Mouse (Mus musculus): ENCODE measurements around the gene Plekhg6.

Gene Plekhg6

DNA sequence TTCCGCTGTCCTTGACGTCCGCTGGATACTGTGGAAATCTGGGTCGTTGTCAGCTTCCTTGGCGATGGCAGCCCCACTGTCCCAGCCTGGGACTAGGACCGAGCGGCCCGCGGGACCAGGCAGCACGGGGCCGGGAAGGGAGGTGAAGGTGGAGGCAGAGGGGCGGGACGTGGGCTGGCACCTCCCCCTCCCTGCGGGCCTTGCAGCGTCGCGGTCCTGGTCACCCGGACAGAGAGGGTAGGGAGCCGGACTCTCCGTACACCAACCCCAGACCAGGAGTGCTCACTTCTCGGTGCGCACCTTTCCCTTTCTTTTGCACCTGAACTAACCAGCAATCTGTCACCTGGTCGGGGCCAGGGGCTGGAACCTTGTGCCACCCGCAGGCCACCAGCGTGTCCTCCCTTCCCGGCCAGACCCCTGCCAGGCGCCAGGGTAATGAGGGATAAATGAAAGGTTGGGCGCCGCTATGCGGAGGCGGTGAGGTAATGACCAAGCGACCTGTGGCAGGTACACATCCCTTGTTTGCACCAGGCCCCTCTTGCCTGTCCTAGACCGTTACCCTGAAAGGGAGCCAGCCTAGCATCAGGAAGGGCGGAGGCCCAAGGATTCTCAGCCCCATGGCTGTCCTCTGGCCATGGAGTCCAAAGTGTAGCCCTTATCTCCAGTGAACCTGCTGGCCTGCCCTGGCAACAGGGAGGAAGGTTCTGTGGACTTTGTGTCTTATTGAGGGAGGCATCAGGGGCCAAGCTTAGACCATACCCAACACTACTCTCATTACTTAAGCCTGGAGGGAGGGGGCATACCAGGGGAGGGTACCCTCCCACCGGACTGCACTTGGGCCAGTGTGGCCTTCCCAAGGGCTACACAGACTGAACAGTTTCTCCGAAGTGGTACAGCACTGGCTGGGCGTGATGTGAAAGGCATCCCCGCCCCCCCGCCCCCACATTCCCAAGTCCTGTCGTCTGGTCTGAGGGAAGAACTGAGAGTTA, at the start of gene Plekhg6:
TSS of gene Plekhg6 (minus strand) at position 422 of the 989 bp plus-strand sequence.
- DNase-seq (ENCODE audit: low spot score in 2 of 2), result no peak

GRCm38 (mm10) chr6:125429741-125430140, 49.1 kb upstream of the Plekhg6 start:
- DNase-seq (ENCODE audit: low spot score in 2 of 2), result no peak

- peak; percentile 78 to 81 for DNase-seq (ENCODE audit: low spot score in 2 of 2)
These were observed 46.1 kb upstream of the Plekhg6 start for GRCm38 (mm10) chr6:125426383-125427360.

DNA sequence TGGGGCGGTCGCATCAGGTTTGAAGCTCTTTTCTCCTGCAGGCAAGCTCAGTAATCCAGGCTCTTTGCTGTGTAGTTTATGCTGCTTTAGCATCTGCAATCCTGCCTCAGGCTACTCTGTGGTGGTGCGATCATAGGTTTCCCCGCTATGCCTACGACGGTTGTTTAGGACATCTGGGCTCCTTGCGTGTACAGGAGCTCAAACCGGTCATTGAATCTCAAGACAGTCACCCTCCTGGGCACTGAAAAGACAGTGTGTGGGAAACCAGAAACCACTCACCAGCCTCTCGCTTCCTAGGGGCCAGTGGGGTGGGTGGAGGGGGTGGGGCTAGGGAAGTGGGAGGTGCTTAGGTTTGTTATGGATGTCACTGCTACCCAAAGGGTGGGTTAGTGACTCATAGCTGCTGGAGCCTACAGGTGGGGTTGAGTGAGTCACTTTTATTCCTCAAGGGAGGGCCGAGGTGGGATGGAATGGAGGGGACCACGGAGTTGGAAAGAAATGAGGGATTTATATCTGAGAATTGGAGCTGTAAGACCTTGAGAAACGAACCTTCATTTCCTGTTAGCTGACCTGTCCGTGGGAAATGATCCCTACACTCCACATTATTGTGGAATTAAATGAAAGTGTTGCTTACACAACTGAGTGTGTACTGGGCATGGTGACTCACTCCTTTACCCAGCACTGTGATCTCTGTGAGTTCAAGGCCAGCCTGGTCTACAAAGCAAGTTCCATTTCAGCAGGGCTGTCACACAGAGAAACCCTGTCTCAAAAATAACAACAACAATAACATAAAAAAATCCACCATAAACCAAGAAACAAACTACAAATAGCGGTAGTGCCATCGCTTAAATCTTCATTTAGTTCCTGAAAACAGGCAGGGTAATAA, 44.9 kb upstream of the Plekhg6 start:
- DNase-seq (ENCODE audit: low spot score in 2 of 2), result no peak

GRCm38 (mm10) chr6:125424156-125424555, 43.6 kb upstream of the Plekhg6 start:
- peak in 1 of 2 experiments; percentile 28 for DNase-seq (ENCODE audit: low spot score in 2 of 2)

- no peak for DNase-seq (ENCODE audit: low spot score in 2 of 2)
These were observed 42.9 kb upstream of the Plekhg6 start for GRCm38 (mm10) chr6:125423507-125423906.

DNA sequence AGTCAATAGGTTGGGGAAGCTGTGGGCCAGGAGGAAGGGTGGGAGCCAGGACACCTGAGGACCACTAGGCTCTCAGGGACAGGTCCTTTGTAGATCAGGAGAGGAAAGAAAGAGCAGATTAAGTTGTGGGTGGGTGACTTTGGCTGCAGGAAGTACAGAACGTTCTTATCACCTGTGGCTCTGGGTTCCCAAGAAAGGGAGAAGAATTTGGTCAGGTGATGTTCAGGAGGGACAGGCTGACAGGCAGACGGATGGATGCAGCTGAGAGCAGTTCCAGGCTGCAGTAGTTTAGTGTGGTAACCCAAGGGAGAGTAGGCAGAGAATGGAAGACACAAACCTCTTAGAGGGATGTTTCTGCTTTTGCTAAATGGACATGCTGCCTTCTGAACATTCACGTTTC, 42.5 kb upstream of the Plekhg6 start:
- no peak for DNase-seq (ENCODE audit: low spot score in 2 of 2)

GRCm38 (mm10) chr6:125422051-125422822, 41.6 kb upstream of the Plekhg6 start:
- peak; percentile 54 to 55 for DNase-seq (ENCODE audit: low spot score in 2 of 2)

DNA sequence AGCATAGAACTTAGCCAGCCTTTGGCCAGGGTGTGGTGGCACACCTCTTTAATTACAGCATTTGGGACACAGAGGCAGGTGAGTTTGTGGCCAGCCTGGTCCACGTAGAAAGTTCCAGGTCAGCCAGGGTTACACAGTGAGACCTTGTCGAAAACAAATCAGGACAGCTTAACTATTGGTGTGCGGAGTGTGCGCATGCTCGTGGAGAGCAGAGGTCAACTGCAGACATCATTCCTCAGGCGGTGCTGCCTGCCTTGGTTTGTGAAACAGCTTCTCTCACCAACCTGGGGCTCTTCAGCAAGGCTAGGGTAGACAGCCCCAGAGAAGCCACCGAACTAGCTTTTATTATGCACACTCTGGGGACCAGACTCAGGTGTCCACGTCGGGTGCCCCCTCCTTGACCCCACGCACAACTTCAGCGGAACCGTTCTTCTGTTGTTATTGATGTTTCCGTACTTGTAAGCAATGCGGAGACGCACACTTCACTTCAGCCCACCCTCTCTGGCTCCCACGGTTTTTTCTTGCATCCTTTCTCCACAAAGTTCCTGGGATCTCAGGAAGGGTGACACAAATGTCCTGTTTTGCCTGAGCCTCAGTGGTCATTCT, 40.0 kb upstream of the Plekhg6 start:
- DNase-seq (ENCODE audit: low spot score in 2 of 2), result no peak

- DNase-seq (ENCODE audit: low spot score in 2 of 2), result peak; percentile 50 to 71
These were observed 38.2 kb upstream of the Plekhg6 start for GRCm38 (mm10) chr6:125418744-125419143.

DNA sequence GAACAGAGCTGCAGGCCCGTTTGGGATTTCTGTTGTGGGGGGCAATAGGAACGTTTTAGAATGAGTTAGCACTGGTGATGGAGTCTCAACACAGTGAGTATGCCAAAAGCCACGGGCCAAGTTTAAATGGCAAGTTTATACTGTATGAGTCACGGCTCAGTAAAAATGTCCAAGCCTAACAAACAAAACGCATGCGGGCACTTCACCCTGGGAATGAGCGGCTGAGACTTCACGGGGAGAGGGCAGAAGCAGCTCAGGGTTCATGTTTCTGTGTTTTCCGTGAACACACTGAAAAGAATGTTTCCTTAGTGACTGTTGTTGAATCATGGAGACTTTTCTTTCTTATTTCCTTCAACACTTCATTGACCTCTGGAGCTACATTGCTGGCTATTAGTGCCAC, 32.7 kb upstream of the Plekhg6 start:
- DNase-seq (ENCODE audit: low spot score in 2 of 2), result no peak

DNA sequence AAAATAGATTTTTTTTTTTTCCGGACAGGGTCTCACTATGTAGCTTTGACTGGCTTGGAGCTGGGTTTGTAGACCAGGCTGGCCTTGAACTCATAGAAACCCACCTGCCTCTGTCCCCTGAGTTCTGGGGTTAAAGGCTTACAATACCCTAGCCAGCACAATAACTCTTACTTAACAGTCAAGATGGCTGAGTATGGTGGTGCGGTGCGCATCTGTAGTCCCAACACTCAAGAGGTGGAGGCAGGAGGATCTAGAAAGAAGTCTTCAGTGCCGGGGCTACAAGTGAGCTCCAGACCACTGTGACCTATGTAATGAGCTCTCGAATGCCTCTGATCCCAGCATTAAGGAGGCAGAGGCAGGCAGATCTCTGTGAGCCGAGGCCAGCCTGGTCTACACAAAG, 31.1 kb upstream of the Plekhg6 start:
- DNase-seq (ENCODE audit: low spot score in 2 of 2), result no peak

GRCm38 (mm10) chr6:125410995-125411547, 30.5 kb upstream of the Plekhg6 start:
- DNase-seq (ENCODE audit: low spot score in 2 of 2), result no peak

- DNase-seq (ENCODE audit: low spot score in 2 of 2), result no peak
These were observed 30.0 kb upstream of the Plekhg6 start for GRCm38 (mm10) chr6:125410551-125410950.

- DNase-seq (ENCODE audit: low spot score in 2 of 2), result no peak
These were observed 27.1 kb upstream of the Plekhg6 start for GRCm38 (mm10) chr6:125407657-125408056.

DNA sequence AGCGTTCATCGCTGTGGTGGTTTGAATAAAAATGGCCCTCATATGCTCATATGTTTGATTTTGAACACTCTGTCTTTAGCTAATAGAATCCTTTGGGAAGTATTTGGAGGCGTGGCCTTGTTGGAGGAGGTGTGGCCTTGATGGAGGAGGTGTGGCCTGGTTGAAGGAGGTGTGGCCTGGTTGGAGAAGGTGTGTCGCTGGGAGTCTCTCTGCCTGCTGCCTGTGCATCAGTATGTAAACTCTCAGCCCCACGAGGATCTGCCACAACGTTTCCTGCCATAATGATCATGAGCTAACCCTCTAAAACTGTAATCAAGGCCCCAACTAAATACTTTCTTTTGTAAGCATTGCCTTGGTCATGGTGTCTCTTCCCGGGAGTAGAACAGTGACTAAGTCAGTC, 26.6 kb upstream of the Plekhg6 start:
- DNase-seq (ENCODE audit: low spot score in 2 of 2), result no peak

DNA sequence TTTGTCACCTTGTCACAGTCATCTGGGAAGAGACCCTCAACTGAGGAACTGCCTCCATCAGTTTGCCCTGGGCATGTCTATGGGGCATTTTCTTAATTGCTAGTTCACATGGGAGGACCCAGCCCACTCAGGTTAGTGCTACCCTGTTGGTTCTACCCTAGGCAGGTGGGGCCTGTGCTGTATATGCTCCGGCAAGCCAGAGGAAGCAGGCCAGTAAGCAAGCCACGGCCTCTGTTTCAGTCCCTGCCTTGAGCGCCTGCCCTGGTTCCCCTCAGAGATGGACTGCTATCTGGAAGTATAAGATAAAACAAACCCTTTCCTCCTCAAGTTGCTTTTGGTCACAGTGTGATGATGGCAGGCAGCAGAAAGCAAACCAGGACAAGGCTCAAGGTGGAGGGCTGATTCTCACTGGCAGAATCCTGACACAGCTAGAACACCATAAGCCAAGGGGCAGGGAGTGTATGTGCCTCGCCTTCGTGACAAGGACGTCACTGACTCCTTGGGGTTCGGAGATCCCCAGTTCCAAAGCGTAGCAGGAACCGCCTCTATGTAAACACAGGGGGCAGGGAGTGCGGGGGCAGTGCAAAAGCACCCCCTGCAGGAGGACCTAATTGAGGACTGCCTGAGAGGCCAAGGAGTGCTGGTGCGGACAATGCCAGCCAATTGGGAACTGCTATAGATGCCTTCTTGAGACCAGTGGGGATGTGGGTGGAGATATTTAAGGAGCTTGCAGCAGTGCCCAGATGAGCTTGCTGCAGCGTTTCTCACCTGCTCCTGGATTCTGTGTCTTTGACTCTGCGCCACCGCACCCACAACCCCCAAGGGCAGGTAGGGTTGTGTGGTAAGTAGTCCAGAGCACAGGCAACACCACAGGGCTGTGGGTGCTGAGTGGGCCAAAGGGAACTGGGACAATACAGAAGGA, 25.1 kb upstream of the Plekhg6 start:
- DNase-seq (ENCODE audit: low spot score in 2 of 2), result no peak

- no peak for DNase-seq (ENCODE audit: low spot score in 2 of 2)
These were observed 9.3 kb upstream of the Plekhg6 start for GRCm38 (mm10) chr6:125389853-125390252.

- no peak for DNase-seq (ENCODE audit: low spot score in 2 of 2)
These were observed 5.5 kb upstream of the Plekhg6 start for GRCm38 (mm10) chr6:125386080-125386479.

All from heart, adult 9 months (tissue).